Mouse (Mus musculus) liver, postnatal 0 days (tissue): ENCODE measurements around the gene Ifrd1. TPM values are rescaled to one million over a fixed set of nuclear protein-coding genes. Genes with fewer than 3 reads are reported as not detected.
"Not testable (repeated sequence)": the region's sequence is repeated elsewhere in the genome, so short reads cannot be mapped to it uniquely, and the experiment has no call there.

Experiments
- ATAC-seq: fragments of 200-750 bp; cut with Nextera tagmentation; 2 replicates; pipeline ENCODE4 v1.8.0; 2017; ENCODE audit warnings: mild to moderate bottlenecking, moderate library complexity
- DNase-seq: peaks from one replicate; pipeline ENCODE4 v3.0.0-alpha.2; 2016
- H3K27ac ChIP-seq: fragments of 300-500 bp; sonication (generic); 2 replicates; pipeline ENCODE4 v1.5.1; 2014; ENCODE audit warnings: antibody characterized with exemption, moderate library complexity, mild to moderate bottlenecking, low read depth
- H3K27me3 ChIP-seq: fragments of 300-500 bp; sonication (generic); 2 replicates; pipeline ENCODE4 v1.6.1; 2014; ENCODE audit warnings: low read length, control low read depth, mixed read lengths; ENCODE audit not compliant: insufficient read depth
- H3K36me3 ChIP-seq: fragments of 300-500 bp; sonication (generic); replicated peaks from 2 replicates; pipeline ENCODE4 v1.6.1; 2014; ENCODE audit warnings: mild to moderate bottlenecking, control low read depth, low read length, moderate library complexity, mixed read lengths; ENCODE audit not compliant: insufficient read depth
- H3K4me1 ChIP-seq: fragments of 300-500 bp; sonication (generic); 2 replicates; pipeline ENCODE4 v1.6.1; 2014; ENCODE audit warnings: antibody characterized with exemption, mild to moderate bottlenecking, control low read depth; ENCODE audit not compliant: insufficient read depth
- H3K4me2 ChIP-seq: fragments of 300-500 bp; sonication (generic); 2 replicates; pipeline ENCODE4 v1.6.1; 2014; ENCODE audit warnings: low read depth, mild to moderate bottlenecking, low read length, moderate library complexity, mixed read lengths
- H3K4me3 ChIP-seq: fragments of 300-500 bp; sonication (generic); 2 replicates; pipeline ENCODE4 v1.5.1; 2014; ENCODE audit warnings: low read depth, low read length
- H3K9ac ChIP-seq: fragments of 300-500 bp; sonication (generic); replicated peaks from 2 replicates; pipeline ENCODE4 v1.6.1; 2014; ENCODE audit warnings: mild to moderate bottlenecking, moderate library complexity
- H3K9me3 ChIP-seq: fragments of 300-500 bp; sonication (generic); 2 replicates; pipeline ENCODE4 v1.6.1; 2016; ENCODE audit warnings: mild to moderate bottlenecking, control low read depth, low read length, mixed read lengths
- CTCF ChIP-seq: sonication (generic); IDR thresholded peaks from 2 replicates; pipeline ENCODE4 v1.5.1; 2016; ENCODE audit warnings: antibody characterized with exemption, low read depth
- EP300 ChIP-seq: IDR thresholded peaks from 2 replicates; pipeline ENCODE4 v1.6.1; 2016; ENCODE audit warnings: antibody characterized with exemption, low read depth, mild to moderate bottlenecking
- WGBS: fragments of 180-500 bp; shearing (Covaris S2); extraction: QIAGEN DNeasy Blood & Tissue Kit; methylation state at CpG from one replicate; pipeline ENCODE4 v1.1.7; 2014; ENCODE audit not compliant: insufficient replicate concordance; 5-methylcytosine and 5-hydroxymethylcytosine counted together
- polyA plus RNA-seq: library from polyadenylated mRNA; unstranded; fragments of >200 nt; fragmentation: Nextera tagmentation; extraction: Ambion mirVana; gene quantifications from 2 replicates; pipeline ENCODE4 v1.2.1, GENCODE M21; 2015

The Ifrd1 gene
- polyA plus RNA-seq, 1 experiment from 2014 or later = 47.1 TPM

DNA sequence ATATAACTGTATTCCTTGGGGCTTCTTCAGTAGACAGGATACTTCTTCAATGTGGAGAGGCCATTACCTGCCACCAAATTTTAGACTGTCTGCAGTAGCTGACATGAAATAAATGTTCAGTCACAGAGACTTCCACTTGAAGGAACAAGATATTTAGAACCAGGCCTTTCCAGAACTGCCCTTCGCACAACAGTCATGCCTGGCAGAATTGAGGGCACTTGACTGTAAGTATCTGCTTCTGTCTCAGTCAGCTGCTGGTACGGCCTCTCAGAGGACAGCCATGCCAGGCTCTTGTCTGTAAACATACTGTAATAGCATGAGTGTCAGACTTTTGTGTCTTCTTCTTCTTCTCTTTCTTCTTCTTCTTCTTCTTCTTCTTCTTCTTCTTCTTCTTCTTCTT, 8.2 kb upstream of the Ifrd1 start:
- no peak for ATAC-seq
- no peaks in the 10 kb centered on the region for H3K36me3 ChIP-seq
- H3K4me3 ChIP-seq = no peak overlapping the region
- WGBS = 83% methylated on average over 2 of the region's 2 CpGs
- TF ChIP-seq CTCF (no peak), EP300 (no peak)
- no peak overlapping the region for H3K4me2 ChIP-seq
- H3K9me3 ChIP-seq = no peaks in the 10 kb centered on the region
- no peak overlapping the region for H3K9ac ChIP-seq
- DNase-seq = no peak
- H3K4me1 ChIP-seq = 0 out of 2 replicates have a peak, but pooled peaks cover 2% of the 10 kb centered on the region
- no peak overlapping the region for H3K27ac ChIP-seq
- no peaks in the 10 kb centered on the region for H3K27me3 ChIP-seq

- no peak overlapping the region for H3K27ac ChIP-seq
- no peak for ATAC-seq
These were observed 7.7 kb upstream of the Ifrd1 start for GRCm38 (mm10) chr12:40256033-40256432.

DNA sequence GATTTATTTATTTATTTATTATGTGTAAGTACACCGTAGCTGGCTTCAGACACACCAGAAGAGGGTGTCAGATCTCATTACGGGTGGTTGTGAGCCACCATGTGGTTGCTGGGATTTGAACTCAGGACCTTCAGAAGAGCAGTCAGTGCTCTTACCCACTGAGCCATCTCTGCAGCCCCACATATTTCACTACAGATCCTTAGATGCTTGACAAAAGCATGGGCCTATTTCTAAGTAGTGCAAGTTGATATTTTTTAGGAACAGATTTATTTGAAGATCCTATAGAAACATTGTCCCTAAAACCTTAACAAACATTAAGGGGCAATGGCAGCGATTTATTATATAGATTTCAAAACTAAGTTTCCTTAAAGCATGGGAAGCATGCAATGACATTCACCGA, 7.0 kb upstream of the Ifrd1 start:
- H3K9ac ChIP-seq, H3K9me3 ChIP-seq, H3K4me2 ChIP-seq, H3K4me3 ChIP-seq, DNase-seq, H3K27ac ChIP-seq, H3K4me1 ChIP-seq, H3K36me3 ChIP-seq, H3K27me3 ChIP-seq, ATAC-seq: not testable (repeated sequence)
- 75% methylated on average over 4 of the region's 4 CpGs for WGBS

More at GRCm38 (mm10) chr12:40256033-40256432, 7.7 kb upstream of the Ifrd1 start:
- Histone ChIP-seq H3K9ac (no peak overlapping the region), H3K9me3 (no peaks in the 10 kb centered on the region), H3K4me2 (no peak overlapping the region), H3K36me3 (no peaks in the 10 kb centered on the region), H3K4me1 (0 out of 2 replicates have a peak, but pooled peaks cover 2% of the 10 kb centered on the region), H3K27me3 (no peaks in the 10 kb centered on the region), H3K4me3 (no peak overlapping the region)
- DNase-seq = no peak
- peak; percentile 32; the same call in 1 of the 2 replicates for TF ChIP-seq CTCF
- TF ChIP-seq EP300 = no peak

DNA sequence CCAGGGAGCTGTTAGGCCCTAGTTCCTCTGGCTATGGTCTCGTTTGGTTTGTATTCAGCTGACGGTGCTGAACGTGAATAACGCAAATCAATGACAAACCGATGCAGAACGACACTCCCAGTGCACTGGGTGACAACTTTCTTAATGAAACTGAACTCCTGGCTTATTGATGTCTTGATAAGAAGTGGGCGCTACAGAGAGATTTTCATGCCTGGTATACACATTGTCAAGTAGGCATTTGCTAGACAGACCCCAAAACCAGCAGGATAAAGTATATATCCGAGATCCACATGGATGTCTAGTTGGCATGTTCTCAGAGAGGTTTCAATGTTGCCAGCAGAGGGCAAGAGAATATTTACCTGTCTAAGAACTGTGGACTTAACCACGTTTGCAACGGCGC, 6.4 kb upstream of the Ifrd1 start:
- H3K27ac ChIP-seq = no peak overlapping the region

DNA sequence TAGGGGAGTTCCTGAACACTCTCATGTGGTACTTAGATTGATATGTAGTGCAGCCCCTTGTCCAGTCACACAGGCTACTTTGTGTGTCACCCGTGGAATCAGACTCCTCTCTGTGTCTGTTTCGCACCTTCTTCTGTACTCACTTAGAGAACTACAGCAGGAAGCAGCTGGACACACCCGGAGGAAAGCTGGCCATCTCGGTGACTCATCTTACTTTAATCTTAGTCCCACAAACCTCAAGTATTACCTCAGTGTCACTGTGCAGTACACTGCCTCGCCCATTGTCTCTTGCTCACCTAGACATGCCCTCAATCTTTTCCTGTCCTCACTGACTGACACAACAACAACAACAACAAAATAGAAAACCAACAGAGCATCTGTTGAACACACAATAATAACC, 4.9 kb upstream of the Ifrd1 start:
- Histone ChIP-seq H3K4me1 (peaks cover 6% of the 10 kb centered on the region), H3K36me3 (no peaks in the 10 kb centered on the region), H3K4me3 (no peak overlapping the region), H3K27me3 (no peaks in the 10 kb centered on the region), H3K9ac (no peak overlapping the region), H3K9me3 (no peaks in the 10 kb centered on the region), H3K27ac (no peak overlapping the region), H3K4me2 (0 out of 2 replicates have a peak overlapping the region, but pooled peaks have one; percentile 13)
- no peak for DNase-seq
- ATAC-seq = no peak
- 37% methylated on average over 5 of the region's 5 CpGs for WGBS
- TF ChIP-seq CTCF = no peak
- TF ChIP-seq EP300 = no peak

More for the DNA sequence above, 6.4 kb upstream of the Ifrd1 start:
- Histone ChIP-seq H3K9me3 (no peaks in the 10 kb centered on the region), H3K36me3 (no peaks in the 10 kb centered on the region), H3K4me2 (no peak overlapping the region), H3K9ac (no peak overlapping the region), H3K27me3 (no peaks in the 10 kb centered on the region), H3K4me1 (0 out of 2 replicates have a peak, but pooled peaks cover 2% of the 10 kb centered on the region), H3K4me3 (no peak overlapping the region)
- TF ChIP-seq CTCF = no peak
- TF ChIP-seq EP300 = no peak
- ATAC-seq = no peak
- WGBS = 77% methylated on average over 11 of the region's 11 CpGs
- no peak for DNase-seq

DNA sequence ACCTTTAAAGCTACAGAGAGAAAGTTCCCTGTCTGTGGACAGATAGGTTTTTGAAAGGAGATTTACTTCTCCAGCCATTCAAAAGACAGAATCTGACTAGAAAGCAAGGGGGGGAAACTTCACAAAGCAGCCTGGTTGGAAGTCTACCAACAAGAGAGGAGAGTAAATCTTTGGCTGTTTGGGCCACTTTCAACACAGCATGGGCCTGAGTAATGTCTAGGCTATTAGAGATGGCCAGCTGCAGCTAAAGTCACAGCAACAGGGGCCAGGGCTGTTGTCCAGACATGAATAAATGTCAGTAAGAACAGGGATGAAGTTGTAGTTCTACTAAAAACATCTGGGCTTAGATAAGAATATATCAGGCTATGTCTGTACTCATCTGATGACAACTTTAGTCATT, 2.0 kb upstream of the Ifrd1 start:
- no peak for DNase-seq

DNA sequence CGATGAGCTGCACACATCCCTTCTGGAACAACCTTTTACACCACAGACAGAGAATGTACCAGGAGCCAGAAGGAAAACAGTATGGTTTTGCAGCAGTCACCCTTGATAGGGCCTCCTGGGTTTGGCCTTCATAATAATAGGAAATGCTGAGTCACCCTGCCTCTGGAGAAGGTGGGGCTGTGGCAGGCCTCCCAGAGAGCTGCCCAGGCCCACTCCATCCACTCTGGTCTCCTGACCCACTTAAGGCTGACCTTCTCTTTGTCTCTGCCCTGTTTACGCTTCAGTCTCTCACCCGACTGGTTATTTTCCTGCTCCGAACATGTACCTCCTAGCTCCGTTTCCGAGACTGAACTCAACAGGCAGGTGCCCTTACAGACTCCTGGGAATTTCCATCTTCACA, 328 bp downstream of the Ifrd1 start:
- DNase-seq (peak; percentile 25), ATAC-seq (peak; percentile 79)
- H3K9ac ChIP-seq = no peak overlapping the region
- H3K27me3 ChIP-seq = no peaks in the 10 kb centered on the region
- no peaks in the 10 kb centered on the region for H3K9me3 ChIP-seq
- WGBS = 62% methylated on average over 6 of the region's 6 CpGs
- H3K4me3 ChIP-seq = no peak overlapping the region
- no peaks in the 10 kb centered on the region for H3K36me3 ChIP-seq
- peaks cover 18% of the 10 kb centered on the region for H3K4me1 ChIP-seq
- TF ChIP-seq CTCF (no peak), EP300 (no peak)
- H3K4me2 ChIP-seq = peak overlapping the region; percentile 38; the same call in 1 of the 2 replicates
- peak overlapping the region; percentile 51; the same call in 1 of the 2 replicates for H3K27ac ChIP-seq

More for the DNA sequence above, 2.0 kb upstream of the Ifrd1 start:
- TF ChIP-seq CTCF (no peak), EP300 (no peak)
- no peak for ATAC-seq
- Histone ChIP-seq H3K4me2 (no peak overlapping the region), H3K4me3 (no peak overlapping the region), H3K9me3 (no peaks in the 10 kb centered on the region), H3K9ac (no peak overlapping the region), H3K36me3 (no peaks in the 10 kb centered on the region), H3K27ac (no peak overlapping the region), H3K4me1 (peaks cover 19% of the 10 kb centered on the region), H3K27me3 (no peaks in the 10 kb centered on the region)
